Mouse (Mus musculus) brain, embryonic 14.5 days (tissue): ENCODE results near the gene Fkbp15. TPM values are rescaled to one million over a fixed set of nuclear protein-coding genes. Genes with fewer than 3 reads are reported as not detected.

Experiments used
- DNase-seq: peaks from one replicate; pipeline ENCODE4 v3.0.0-alpha.2; 2011; ENCODE audit warnings: low read depth
- CTCF ChIP-seq: fragments of 200-500 bp; IDR thresholded peaks from 2 replicates; pipeline ENCODE4 v1.5.1; 2012; ENCODE audit warnings: inconsistent platforms, mild to moderate bottlenecking, moderate library complexity, borderline replicate concordance; ENCODE audit not compliant: insufficient read depth, insufficient read length; ENCODE audit errors: extremely low read depth
- POLR2A ChIP-seq: fragments of 200-500 bp; IDR thresholded peaks from 2 replicates; pipeline ENCODE4 v1.6.1; 2012; ENCODE audit warnings: mild to moderate bottlenecking, inconsistent platforms, borderline replicate concordance; ENCODE audit not compliant: poor library complexity, insufficient read depth, insufficient read length, severe bottlenecking; ENCODE audit errors: extremely low read depth
- polyA plus RNA-seq: library from polyadenylated mRNA; depleted of rRNA; stranded (reverse); fragments of >200 nt; gene quantifications from 2 replicates; pipeline ENCODE4 v1.2.3, GENCODE M21; 2012

Gene Fkbp15
- polyA plus RNA-seq, 1 experiment = 22.4 TPM

GRCm38 (mm10) chr4:62306840-62307239, 53.5 kb downstream of the Fkbp15 start:
- DNase-seq = peak; percentile 5
- TF ChIP-seq POLR2A = no peak
- no peak for TF ChIP-seq CTCF

GRCm38 (mm10) chr4:62306301-62306700, 54.0 kb downstream of the Fkbp15 start:
- TF ChIP-seq POLR2A (no peak), CTCF (no peak)
- no peak for DNase-seq

GRCm38 (mm10) chr4:62303288-62303687, 57.1 kb downstream of the Fkbp15 start:
- no peak for DNase-seq
- TF ChIP-seq CTCF = no peak
- no peak for TF ChIP-seq POLR2A

GRCm38 (mm10) chr4:62302795-62303194, 57.6 kb downstream of the Fkbp15 start:
- TF ChIP-seq CTCF (no peak), POLR2A (no peak)
- DNase-seq = no peak

GRCm38 (mm10) chr4:62300001-62300400, 60.3 kb downstream of the Fkbp15 start:
- DNase-seq = no peak

GRCm38 (mm10) chr4:62297280-62298130, 62.8 kb downstream of the Fkbp15 start:
- TF ChIP-seq POLR2A = no peak
- no peak for DNase-seq

More at GRCm38 (mm10) chr4:62300001-62300400, 60.3 kb downstream of the Fkbp15 start:
- TF ChIP-seq POLR2A (no peak), CTCF (no peak)

GRCm38 (mm10) chr4:62294741-62295140, 65.6 kb downstream of the Fkbp15 start:
- no peak for TF ChIP-seq CTCF
- TF ChIP-seq POLR2A = no peak
- DNase-seq = no peak

GRCm38 (mm10) chr4:62293219-62293861, 67.0 kb downstream of the Fkbp15 start:
- TF ChIP-seq POLR2A (no peak), CTCF (no peak)
- no peak for DNase-seq

GRCm38 (mm10) chr4:62292461-62293180, 67.7 kb downstream of the Fkbp15 start:
- DNase-seq = peak; percentile 12
- TF ChIP-seq POLR2A = no peak

GRCm38 (mm10) chr4:62290816-62291505, 69.4 kb downstream of the Fkbp15 start:
- DNase-seq = no peak

GRCm38 (mm10) chr4:62289226-62289625, 71.1 kb downstream of the Fkbp15 start:
- no peak for DNase-seq
- TF ChIP-seq CTCF (no peak), POLR2A (no peak)

More at GRCm38 (mm10) chr4:62290816-62291505, 69.4 kb downstream of the Fkbp15 start:
- no peak for TF ChIP-seq POLR2A
